Mouse (Mus musculus): ENCODE results near the gene Mrpl52. TPM values are rescaled to one million over a fixed set of nuclear protein-coding genes. Genes with fewer than 3 reads are reported as not detected.

The Mrpl52 gene
- polyA plus RNA-seq, 1 experiment, result 88.5 TPM

GRCm38 (mm10) chr14:54390843-54391242, 35.9 kb upstream of the Mrpl52 start:
- TF ChIP-seq POLR2A (IDR thresholded peaks at IDR 0.05; ENCODE audit: borderline replicate concordance, low read depth, low read length) (no peak), CTCF (IDR thresholded peaks at IDR 0.05; ENCODE audit: low read depth, low read length) (no peak)
- Histone ChIP-seq H3K4me1 (ENCODE audit: control insufficient read depth, insufficient read depth, low read length) (peaks cover 18% of the 10 kb centered on the region), H3K4me3 (ENCODE audit: insufficient read depth, low read length) (no peak overlapping the region), H3K27ac (ENCODE audit: insufficient read depth, low read depth, low read length) (no peak overlapping the region)

DNA sequence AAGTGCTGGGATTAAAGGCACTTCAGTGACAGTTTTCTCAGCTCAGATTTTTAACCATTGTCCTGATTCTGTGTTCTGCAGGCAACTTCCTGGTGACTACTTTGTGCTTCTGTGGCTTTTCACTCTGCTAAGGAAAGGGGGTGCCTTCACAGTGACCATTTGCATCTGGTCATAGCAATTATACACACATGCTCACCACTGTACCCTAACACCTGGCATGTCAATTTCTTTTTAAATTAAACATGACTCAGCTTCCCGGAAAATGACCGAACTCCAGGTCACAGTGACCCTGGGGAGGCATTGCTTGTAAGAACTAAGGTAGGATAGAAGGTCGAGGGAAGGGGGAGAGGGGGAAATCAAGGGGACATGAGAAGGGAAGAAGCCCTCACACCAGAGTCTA, 32.9 kb upstream of the Mrpl52 start:
- Histone ChIP-seq H3K27ac (ENCODE audit: insufficient read depth, low read depth, low read length) (no peak overlapping the region), H3K4me3 (ENCODE audit: insufficient read depth, low read length) (no peak overlapping the region), H3K4me1 (ENCODE audit: control insufficient read depth, insufficient read depth, low read length) (peaks cover 35% of the 10 kb centered on the region)
- TF ChIP-seq CTCF (IDR thresholded peaks at IDR 0.05; ENCODE audit: low read depth, low read length) (no peak), POLR2A (IDR thresholded peaks at IDR 0.05; ENCODE audit: borderline replicate concordance, low read depth, low read length) (no peak)

DNA sequence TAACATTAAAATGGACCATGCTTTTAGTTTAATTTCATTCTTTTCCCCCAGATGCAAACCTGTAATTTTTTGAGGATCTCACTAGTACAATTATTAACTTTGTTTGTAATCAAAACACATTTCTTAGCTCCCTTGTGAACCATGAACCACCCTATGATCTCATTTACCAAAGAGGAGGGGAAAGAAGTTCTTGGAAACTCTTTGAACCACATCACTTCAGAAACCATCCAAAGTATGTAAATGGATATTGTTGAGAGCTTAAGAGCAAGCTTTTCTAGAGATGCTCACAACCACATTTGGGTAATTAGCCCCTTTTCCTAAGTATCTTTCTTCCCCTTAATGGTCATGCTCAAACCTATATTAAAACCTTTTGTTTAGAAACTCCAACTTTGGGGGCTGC, 32.4 kb upstream of the Mrpl52 start:
- no peak for TF ChIP-seq CTCF (IDR thresholded peaks at IDR 0.05; ENCODE audit: low read depth, low read length)
- no peak for TF ChIP-seq POLR2A (IDR thresholded peaks at IDR 0.05; ENCODE audit: borderline replicate concordance, low read depth, low read length)
- H3K4me3 ChIP-seq (ENCODE audit: insufficient read depth, low read length), result no peak overlapping the region
- peaks cover 40% of the 10 kb centered on the region for H3K4me1 ChIP-seq (ENCODE audit: control insufficient read depth, insufficient read depth, low read length)
- H3K27ac ChIP-seq (ENCODE audit: insufficient read depth, low read depth, low read length), result no peak overlapping the region

- Histone ChIP-seq H3K4me1 (ENCODE audit: control insufficient read depth, insufficient read depth, low read length) (peaks cover 42% of the 10 kb centered on the region), H3K27ac (ENCODE audit: insufficient read depth, low read depth, low read length) (no peak overlapping the region), H3K4me3 (ENCODE audit: insufficient read depth, low read length) (no peak overlapping the region)
- TF ChIP-seq CTCF (IDR thresholded peaks at IDR 0.05; ENCODE audit: low read depth, low read length), result no peak
- TF ChIP-seq POLR2A (IDR thresholded peaks at IDR 0.05; ENCODE audit: borderline replicate concordance, low read depth, low read length), result no peak
Measured at GRCm38 (mm10) chr14:54396685-54397084, 30.0 kb upstream of the Mrpl52 start.

- peak overlapping the region; percentile 86 for H3K27ac ChIP-seq (ENCODE audit: insufficient read depth, low read depth, low read length)
- TF ChIP-seq POLR2A (IDR thresholded peaks at IDR 0.05; ENCODE audit: borderline replicate concordance, low read depth, low read length) (no peak), CTCF (IDR thresholded peaks at IDR 0.05; ENCODE audit: low read depth, low read length) (no peak)
- peaks cover 36% of the 10 kb centered on the region for H3K4me1 ChIP-seq (ENCODE audit: control insufficient read depth, insufficient read depth, low read length)
- 0 out of 2 replicates have a peak overlapping the region, but pooled peaks have one; percentile 3 for H3K4me3 ChIP-seq (ENCODE audit: insufficient read depth, low read length)
Measured at GRCm38 (mm10) chr14:54397872-54398527, 28.7 kb upstream of the Mrpl52 start.

- no peak for TF ChIP-seq CTCF (IDR thresholded peaks at IDR 0.05; ENCODE audit: low read depth, low read length)
- no peak for TF ChIP-seq POLR2A (IDR thresholded peaks at IDR 0.05; ENCODE audit: borderline replicate concordance, low read depth, low read length)
- Histone ChIP-seq H3K4me3 (ENCODE audit: insufficient read depth, low read length) (0 out of 2 replicates have a peak overlapping the region, but pooled peaks have one; percentile 3), H3K27ac (ENCODE audit: insufficient read depth, low read depth, low read length) (peak overlapping the region; percentile 88), H3K4me1 (ENCODE audit: control insufficient read depth, insufficient read depth, low read length) (peaks cover 32% of the 10 kb centered on the region)
Measured at GRCm38 (mm10) chr14:54398528-54398916, 28.2 kb upstream of the Mrpl52 start.

DNA sequence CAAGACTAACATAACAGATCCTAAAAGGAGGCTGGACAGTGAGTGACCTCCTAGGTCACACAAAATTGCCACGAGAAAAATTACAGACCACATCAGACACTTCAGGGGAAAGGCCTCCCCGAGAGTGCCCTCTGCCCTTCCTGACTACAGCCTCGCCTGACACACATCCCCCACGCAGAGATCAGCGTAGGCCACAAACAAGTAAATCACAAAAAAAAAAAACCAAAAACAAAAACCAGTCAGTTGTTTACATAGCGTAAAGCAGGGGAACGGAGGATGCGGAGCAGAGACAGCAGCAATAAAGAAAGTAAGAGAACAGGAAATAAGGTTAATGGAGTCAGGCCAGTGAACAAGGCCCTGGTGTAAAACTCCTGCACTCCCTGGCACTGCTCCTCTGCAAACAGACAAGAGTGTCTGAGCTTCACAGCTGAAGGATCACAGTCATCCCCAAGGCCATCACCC, 27.8 kb upstream of the Mrpl52 start:
- TF ChIP-seq POLR2A (IDR thresholded peaks at IDR 0.05; ENCODE audit: borderline replicate concordance, low read depth, low read length), result no peak
- TF ChIP-seq CTCF (IDR thresholded peaks at IDR 0.05; ENCODE audit: low read depth, low read length), result no peak
- Histone ChIP-seq H3K4me1 (ENCODE audit: control insufficient read depth, insufficient read depth, low read length) (peaks cover 28% of the 10 kb centered on the region), H3K27ac (ENCODE audit: insufficient read depth, low read depth, low read length) (peak overlapping the region; percentile 88), H3K4me3 (ENCODE audit: insufficient read depth, low read length) (no peak overlapping the region)

DNA sequence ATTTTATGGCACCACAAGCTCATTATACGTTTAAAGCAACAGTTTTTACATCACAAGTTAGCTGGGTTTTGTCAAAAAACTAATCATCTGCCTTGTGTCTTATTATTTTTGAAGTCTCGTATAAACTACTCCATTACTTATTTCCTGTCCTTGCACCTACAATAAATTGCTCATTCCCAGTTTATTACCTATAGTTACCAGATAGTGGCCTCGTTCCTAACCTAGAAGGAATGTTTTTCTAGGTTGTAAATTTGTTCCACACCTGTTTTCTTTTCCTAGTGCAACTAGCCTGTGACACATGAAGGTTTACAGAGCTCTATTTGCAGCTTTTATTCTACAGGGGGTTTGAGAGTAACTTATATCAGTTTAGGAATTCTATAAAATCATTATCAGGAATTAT, 25.0 kb upstream of the Mrpl52 start:
- no peak overlapping the region for H3K27ac ChIP-seq (ENCODE audit: insufficient read depth, low read depth, low read length)
- no peak for TF ChIP-seq POLR2A (IDR thresholded peaks at IDR 0.05; ENCODE audit: borderline replicate concordance, low read depth, low read length)
- no peak for TF ChIP-seq CTCF (IDR thresholded peaks at IDR 0.05; ENCODE audit: low read depth, low read length)
- peaks cover 40% of the 10 kb centered on the region for H3K4me1 ChIP-seq (ENCODE audit: control insufficient read depth, insufficient read depth, low read length)
- H3K4me3 ChIP-seq (ENCODE audit: insufficient read depth, low read length), result no peak overlapping the region

DNA sequence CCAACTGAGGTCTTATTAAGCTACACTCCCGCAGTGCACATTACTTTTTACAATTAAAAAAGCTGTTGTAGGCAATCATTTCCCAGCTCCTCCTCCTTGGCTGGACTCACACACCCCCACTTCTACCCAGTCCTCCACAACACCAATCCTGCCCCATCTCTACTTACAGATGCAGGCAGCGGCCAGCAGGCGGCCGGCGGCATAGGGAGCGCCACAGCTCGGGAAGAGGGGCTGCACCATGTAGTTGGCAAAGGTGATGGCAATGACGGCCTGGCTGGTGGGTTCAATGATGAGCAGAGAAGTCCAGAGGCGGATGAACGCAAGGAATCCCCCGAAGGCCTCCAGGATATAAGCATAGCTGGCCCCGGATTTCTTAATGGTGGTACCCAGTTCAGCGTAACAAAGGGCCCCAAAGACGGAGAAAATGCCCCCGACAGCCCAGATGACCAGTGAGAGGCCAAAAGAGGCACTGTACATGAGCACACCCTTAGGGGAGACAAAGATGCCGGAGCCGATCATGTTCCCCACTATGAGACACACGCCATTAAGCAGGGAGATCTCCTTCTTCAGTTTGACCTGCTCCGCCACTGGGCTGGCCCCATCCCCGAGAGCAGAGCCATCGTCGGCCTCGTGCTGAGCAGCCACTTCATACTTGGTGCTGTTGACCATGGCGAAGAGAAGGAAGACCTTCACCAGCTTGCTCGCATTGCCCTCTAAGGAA, 18.2 kb upstream of the Mrpl52 start:
- Histone ChIP-seq H3K4me1 (ENCODE audit: control insufficient read depth, insufficient read depth, low read length) (peaks cover 31% of the 10 kb centered on the region), H3K4me3 (ENCODE audit: insufficient read depth, low read length) (no peak overlapping the region), H3K27ac (ENCODE audit: insufficient read depth, low read depth, low read length) (no peak overlapping the region)
- TF ChIP-seq CTCF (IDR thresholded peaks at IDR 0.05; ENCODE audit: low read depth, low read length) (no peak), POLR2A (IDR thresholded peaks at IDR 0.05; ENCODE audit: borderline replicate concordance, low read depth, low read length) (no peak)

- Histone ChIP-seq H3K4me1 (ENCODE audit: control insufficient read depth, insufficient read depth, low read length) (peaks cover 31% of the 10 kb centered on the region), H3K4me3 (ENCODE audit: insufficient read depth, low read length) (no peak overlapping the region), H3K27ac (ENCODE audit: insufficient read depth, low read depth, low read length) (no peak overlapping the region)
- TF ChIP-seq CTCF (IDR thresholded peaks at IDR 0.05; ENCODE audit: low read depth, low read length) (no peak), POLR2A (IDR thresholded peaks at IDR 0.05; ENCODE audit: borderline replicate concordance, low read depth, low read length) (no peak)
Measured at GRCm38 (mm10) chr14:54409057-54409645, 17.6 kb upstream of the Mrpl52 start.
